Mouse (Mus musculus) lung, adult 18-20 months (tissue): ENCODE data around the gene Aldh1l2.
"Not testable (repeated sequence)": the region's sequence is repeated elsewhere in the genome, so short reads cannot be mapped to it uniquely, and the experiment has no call there.

Experiments used
- DNase-seq, 2 experiments: peaks; one replicate each; pipeline ENCODE4 v3.0.0; 2022; ENCODE audit warnings: mixed read lengths in 2 of 2

Aldh1l2 gene

GRCm38 (mm10) chr10:83533910-83534283 lies at the start of gene Aldh1l2:
Gene Aldh1l2 (minus strand): TSS chr10:83534140.
- DNase-seq, result peak; percentile 84 to 89

- no peak for DNase-seq
Observed at GRCm38 (mm10) chr10:83565449-83566441, 31.8 kb upstream of the Aldh1l2 start.

- DNase-seq, result no peak
Observed at GRCm38 (mm10) chr10:83563005-83563404, 29.1 kb upstream of the Aldh1l2 start.

GRCm38 (mm10) chr10:83545341-83545740 lies 11.4 kb upstream of the Aldh1l2 start:
- no peak for DNase-seq

- DNase-seq, result peak in 1 of 2 experiments; percentile 53
Observed at GRCm38 (mm10) chr10:83544103-83544479, 10.2 kb upstream of the Aldh1l2 start.

GRCm38 (mm10) chr10:83543439-83544102 lies 9.6 kb upstream of the Aldh1l2 start, which contains the start of gene Washc4:
Gene Washc4 (plus strand): TSS chr10:83543752.
- peak; percentile 94 to 96 for DNase-seq

GRCm38 (mm10) chr10:83542241-83542640 lies 8.3 kb upstream of the Aldh1l2 start:
- no peak for DNase-seq

- no peak for DNase-seq
Observed at GRCm38 (mm10) chr10:83540092-83540491, 6.2 kb upstream of the Aldh1l2 start.

GRCm38 (mm10) chr10:83539311-83539980 lies 5.5 kb upstream of the Aldh1l2 start:
- no peak for DNase-seq

- DNase-seq, result no peak
Observed at GRCm38 (mm10) chr10:83536436-83536835, 2.5 kb upstream of the Aldh1l2 start.

GRCm38 (mm10) chr10:83533258-83533909 lies 556 bp downstream of the Aldh1l2 start:
- peak; percentile 82 to 87 for DNase-seq

- DNase-seq, result no peak
Observed at GRCm38 (mm10) chr10:83530384-83530967, 3.5 kb downstream of the Aldh1l2 start.

- not testable (repeated sequence) for DNase-seq
Observed at GRCm38 (mm10) chr10:83524238-83524637, 9.7 kb downstream of the Aldh1l2 start.

- no peak for DNase-seq
Observed at GRCm38 (mm10) chr10:83520990-83521389, 12.9 kb downstream of the Aldh1l2 start.

- DNase-seq, result no peak
Observed at GRCm38 (mm10) chr10:83513736-83514135, 20.2 kb downstream of the Aldh1l2 start.

GRCm38 (mm10) chr10:83511304-83511703 lies 22.6 kb downstream of the Aldh1l2 start:
- DNase-seq, result no peak

- DNase-seq, result peak; percentile 7 to 17
Observed at GRCm38 (mm10) chr10:83508962-83509660, 24.8 kb downstream of the Aldh1l2 start.

- no peak for DNase-seq
Observed at GRCm38 (mm10) chr10:83497321-83497720, 36.6 kb downstream of the Aldh1l2 start.

- no peak for DNase-seq
Observed at GRCm38 (mm10) chr10:83490506-83490905, 43.4 kb downstream of the Aldh1l2 start.

- no peak for DNase-seq
Observed at GRCm38 (mm10) chr10:83477286-83477685, 56.7 kb downstream of the Aldh1l2 start.

GRCm38 (mm10) chr10:83475226-83475625 lies 58.7 kb downstream of the Aldh1l2 start:
- DNase-seq, result no peak

GRCm38 (mm10) chr10:83457531-83457930 lies 76.4 kb downstream of the Aldh1l2 start:
- no peak for DNase-seq
